Mouse (Mus musculus): Measurements from ENCODE around the gene Kdm4a. TPM values are rescaled to one million over a fixed set of nuclear protein-coding genes. Genes with fewer than 3 reads are reported as not detected.

Gene Kdm4a
- polyA plus RNA-seq (2012; rRNA removed) = 34.3 and 39.0 TPM in 2 replicates

DNA sequence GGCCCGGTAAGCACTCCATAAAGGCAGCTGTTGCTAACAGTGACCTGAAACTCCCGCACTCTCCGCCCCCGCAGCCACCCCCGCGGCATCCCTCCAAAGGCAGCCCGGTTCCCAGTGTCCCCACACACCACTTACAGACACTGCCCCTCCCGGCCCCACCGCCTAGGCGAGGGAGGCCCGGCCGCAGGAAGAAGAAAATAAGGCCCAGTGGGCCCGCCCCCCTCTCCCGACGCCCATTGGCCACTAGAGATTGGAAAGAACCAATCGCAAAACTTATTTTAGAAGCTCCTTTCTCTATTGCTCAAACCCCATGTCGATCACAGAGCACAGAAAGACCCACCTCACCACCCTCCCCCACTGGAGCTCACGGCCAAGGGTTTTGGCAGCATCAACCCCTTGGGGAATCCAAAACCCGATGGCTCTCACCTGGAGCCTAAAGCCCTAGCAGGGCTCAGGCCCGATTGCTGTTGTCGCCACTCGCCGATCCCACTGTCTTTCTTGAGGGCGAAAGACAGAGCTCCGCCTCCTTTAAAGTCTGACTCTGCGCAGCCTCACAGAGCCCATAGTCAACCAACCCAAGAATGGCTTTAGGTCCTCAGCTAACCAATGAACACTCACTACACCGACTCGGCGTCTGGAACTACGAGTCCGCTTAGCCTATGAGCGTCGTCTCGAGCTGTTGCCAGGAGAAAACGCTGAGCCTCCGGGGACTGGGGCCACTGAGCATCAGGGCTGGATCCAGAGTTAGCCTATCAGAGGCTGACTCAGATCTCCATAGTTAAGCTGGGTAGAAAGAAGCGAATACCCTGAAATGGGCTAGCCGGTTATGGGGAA lies at the start of gene Kdm4a:
Gene Kdm4a (minus strand): TSS at position 577 of the 834 bp plus-strand sequence.
- peak; percentile 97 for DNase-seq (ENCODE audit: low read depth)

GRCm38 (mm10) chr4:118229035-118229770 lies 49.4 kb upstream of the Kdm4a start:
- DNase-seq (ENCODE audit: low read depth) = no peak

DNA sequence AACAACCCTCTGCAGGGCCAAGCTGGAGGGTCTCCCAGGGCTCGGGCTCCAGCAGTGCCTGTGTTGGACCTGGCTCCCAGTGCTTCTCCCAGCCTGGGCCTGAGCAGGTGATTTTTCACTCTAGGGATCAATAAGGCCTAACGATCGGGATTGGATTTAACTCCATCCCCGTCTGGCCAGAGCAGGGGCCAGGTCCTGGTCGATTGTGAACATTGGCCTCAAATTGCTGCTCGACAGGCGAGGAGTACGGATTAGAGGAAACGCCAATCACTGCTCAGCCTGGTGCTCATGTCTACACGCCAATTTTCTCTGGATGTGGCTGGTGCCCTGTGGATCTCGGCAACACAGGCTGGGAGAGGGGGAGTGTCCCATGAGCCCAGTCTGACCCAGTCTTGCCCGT lies 47.6 kb upstream of the Kdm4a start:
- DNase-seq (ENCODE audit: low read depth) = no peak

GRCm38 (mm10) chr4:118221261-118221660 lies 41.4 kb upstream of the Kdm4a start:
- DNase-seq (ENCODE audit: low read depth) = no peak

DNA sequence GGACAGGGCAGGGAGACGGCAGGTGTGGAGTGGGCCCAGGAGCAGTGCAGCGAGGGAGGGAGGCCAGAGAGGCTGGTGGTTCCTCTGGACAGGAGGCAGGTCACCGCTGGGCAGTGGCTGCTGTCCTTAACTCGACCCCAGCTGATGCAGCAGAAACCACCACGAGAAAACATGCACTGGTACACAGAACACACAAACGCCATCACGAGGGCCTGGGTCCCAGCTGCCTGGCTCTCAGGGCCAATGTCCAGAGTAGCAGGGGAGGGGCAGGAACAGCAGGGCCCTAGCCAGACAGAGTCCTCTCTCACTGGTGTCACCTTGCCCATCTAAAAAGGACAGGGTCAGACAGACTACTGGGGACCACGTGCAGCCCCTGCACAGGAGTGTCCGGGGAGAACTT lies 40.9 kb upstream of the Kdm4a start:
- no peak for DNase-seq (ENCODE audit: low read depth)

DNA sequence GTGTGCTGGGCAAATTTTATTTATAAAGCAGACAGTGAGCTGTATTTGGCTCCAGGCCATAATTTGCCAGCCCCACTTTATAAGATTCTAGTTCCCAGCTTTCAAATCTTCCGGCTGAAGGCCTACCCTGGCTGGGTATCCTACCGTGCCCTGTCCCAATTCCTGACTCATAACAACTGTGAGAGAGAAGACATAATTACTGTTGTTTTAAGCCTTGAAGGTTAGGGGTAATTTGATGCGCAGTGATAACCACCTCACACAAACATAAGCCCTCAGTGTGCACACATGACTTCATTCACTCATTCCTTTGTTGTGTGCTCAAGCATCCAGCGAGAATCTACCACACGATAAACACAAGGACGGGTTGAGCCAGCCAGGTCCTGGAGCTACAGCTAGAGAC lies 39.6 kb upstream of the Kdm4a start:
- DNase-seq (ENCODE audit: low read depth) = no peak

- DNase-seq (ENCODE audit: low read depth) = no peak
Observed at GRCm38 (mm10) chr4:118218521-118218920, 38.7 kb upstream of the Kdm4a start.

GRCm38 (mm10) chr4:118216726-118217595 lies 37.1 kb upstream of the Kdm4a start:
- DNase-seq (ENCODE audit: low read depth) = no peak

DNA sequence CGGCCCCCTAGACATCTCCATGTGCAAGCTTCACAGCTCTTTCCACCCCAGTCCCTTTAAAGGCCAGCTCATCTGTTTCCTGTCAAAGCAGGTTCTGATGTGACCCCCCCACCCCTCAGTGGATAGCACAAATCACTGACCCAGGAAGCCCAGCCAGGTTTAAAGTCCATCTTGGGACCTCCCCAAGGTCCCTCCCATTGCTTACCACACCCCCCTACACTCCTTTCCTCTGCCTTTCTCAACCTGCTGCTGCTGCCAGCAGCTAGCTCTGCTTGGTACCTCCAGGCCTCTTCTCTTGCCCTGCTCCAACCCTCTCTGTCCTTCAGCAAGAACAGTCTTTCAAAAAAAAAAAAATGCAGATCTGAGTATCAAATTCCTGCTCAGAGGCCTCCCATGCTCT lies 35.0 kb upstream of the Kdm4a start:
- DNase-seq (ENCODE audit: low read depth) = no peak

- DNase-seq (ENCODE audit: low read depth) = no peak
Observed at GRCm38 (mm10) chr4:118206918-118207640, 27.2 kb upstream of the Kdm4a start.

DNA sequence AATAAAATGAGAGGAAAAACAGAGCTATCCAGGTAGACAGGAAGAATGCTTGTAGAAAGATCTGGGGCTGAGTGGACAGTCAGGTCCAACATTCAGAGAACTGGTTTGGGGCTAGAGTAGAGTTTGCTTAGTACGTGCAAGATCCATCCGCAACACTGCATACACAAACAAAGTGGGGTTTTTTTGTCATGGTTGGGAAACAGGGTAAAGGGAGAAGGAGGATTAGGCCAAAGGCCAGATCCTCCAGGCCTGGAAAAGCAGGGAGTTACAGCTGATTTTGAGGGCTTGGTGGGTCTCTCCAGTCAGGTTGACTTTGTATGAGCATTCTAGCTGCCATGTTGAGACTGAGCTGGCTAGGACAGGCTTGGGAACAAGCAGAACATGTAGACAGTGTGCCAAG lies 26.1 kb upstream of the Kdm4a start:
- DNase-seq (ENCODE audit: low read depth) = no peak

GRCm38 (mm10) chr4:118199093-118199492 lies 19.2 kb upstream of the Kdm4a start:
- no peak for DNase-seq (ENCODE audit: low read depth)

- no peak for DNase-seq (ENCODE audit: low read depth)
Observed at GRCm38 (mm10) chr4:118198606-118199005, 18.8 kb upstream of the Kdm4a start.

GRCm38 (mm10) chr4:118196185-118196584 lies 16.3 kb upstream of the Kdm4a start:
- DNase-seq (ENCODE audit: low read depth) = no peak

DNA sequence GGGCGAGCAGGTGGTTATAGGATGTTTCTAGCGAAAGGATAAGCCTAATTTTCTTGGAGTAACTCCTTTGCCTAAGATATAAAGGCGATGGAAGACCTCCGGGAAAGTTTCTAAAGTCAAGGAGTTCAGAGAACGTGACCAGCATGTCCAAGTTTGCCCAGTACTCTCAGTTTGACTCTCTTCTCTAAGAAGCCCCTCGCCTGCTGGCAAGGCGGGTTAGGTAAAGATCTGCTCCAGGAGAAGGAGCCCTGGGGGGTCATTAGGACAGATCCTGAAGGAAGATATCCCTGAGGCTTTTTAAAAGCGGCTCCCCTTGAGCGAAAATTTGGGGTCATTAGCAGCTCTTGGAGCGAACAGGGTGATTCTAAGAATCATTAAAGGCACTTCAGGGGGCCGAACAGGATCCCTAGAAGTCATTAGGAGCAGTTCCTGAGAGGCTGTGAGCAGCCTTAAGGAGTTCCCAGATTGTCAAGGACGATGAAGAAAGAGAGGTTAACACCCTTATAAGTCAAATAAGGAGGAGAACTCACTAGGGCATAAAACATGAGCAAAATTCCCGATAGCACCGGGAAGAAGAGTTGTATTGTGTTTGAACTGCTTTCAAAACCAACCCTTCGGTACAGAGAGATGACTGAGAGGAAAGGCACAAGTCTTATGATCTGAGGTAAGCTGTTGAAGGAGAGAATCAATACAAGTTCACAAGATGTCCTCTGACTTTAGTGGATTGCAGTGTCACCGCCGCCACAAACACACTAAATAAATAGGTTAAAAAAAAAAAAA lies 648 bp upstream of the Kdm4a start:
- no peak for DNase-seq (ENCODE audit: low read depth)

DNA sequence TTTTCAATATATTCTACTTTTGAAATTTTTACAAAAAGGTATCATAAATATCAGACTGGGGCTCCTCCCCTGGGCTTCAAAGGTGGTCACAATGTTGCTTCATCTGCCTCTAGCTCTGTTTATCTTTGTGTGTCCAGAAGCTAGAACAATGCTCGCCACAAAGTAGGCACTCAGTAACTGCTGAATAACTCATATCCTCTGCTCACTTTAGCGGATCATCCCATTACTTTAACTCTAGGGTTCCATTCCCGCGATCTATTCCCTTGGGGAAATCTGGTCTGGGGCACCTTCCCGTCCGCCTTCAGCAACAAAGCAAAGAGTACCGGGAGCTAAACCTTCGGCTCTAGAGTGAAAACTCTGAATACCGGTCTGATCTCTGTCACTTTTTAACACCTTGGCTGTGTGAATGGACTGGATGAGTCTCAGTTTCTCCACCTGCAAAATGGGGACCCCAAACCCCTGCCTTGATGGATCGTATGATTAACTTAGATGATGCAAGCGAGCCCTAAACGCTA lies 834 bp downstream of the Kdm4a start:
- DNase-seq (ENCODE audit: low read depth) = no peak

DNA sequence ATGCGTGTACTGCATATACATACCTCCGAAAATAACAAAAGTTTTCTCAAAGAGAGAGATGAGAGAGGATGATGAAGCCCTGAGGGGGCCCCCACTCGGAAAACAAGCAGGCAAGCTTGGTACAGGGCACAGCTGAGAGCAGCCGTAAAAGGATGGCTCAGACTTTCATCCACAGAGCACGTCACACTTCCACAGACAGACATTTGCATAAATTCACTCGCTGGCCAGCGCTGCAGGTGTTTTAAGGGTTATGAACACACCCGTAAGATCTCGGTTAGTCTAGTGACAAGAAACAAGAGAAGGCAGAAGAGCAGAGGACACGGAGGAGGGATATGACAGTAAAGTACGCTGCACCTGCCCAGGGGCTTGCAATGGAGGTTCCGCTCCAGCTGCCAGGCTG lies 7.4 kb downstream of the Kdm4a start:
- DNase-seq (ENCODE audit: low read depth) = no peak

DNA sequence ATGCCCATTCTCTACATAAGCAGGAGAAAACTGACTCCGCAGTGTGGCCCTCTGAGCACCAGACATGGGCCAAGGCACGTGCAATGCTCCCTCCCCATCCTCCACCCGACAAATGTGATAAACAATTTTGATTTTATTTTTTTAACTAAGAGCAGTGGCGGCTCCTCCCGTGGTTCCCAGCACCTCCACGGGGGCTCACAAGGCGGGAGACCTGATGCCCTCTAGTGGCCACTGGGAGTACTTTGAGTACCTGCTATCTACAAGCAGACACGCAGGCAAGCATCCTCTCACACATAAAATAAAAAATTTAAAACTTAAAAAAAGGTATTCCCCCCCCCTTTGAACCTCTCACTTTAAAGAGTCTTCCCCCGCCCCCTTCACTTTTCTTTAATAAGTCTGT lies 8.8 kb downstream of the Kdm4a start:
- DNase-seq (ENCODE audit: low read depth) = no peak

GRCm38 (mm10) chr4:118162123-118162522 lies 17.7 kb downstream of the Kdm4a start:
- no peak for DNase-seq (ENCODE audit: low read depth)

GRCm38 (mm10) chr4:118157666-118158065 lies 22.2 kb downstream of the Kdm4a start:
- no peak for DNase-seq (ENCODE audit: low read depth)
